Mouse (Mus musculus): ENCODE data around the gene Epb41l4b.

DNA sequence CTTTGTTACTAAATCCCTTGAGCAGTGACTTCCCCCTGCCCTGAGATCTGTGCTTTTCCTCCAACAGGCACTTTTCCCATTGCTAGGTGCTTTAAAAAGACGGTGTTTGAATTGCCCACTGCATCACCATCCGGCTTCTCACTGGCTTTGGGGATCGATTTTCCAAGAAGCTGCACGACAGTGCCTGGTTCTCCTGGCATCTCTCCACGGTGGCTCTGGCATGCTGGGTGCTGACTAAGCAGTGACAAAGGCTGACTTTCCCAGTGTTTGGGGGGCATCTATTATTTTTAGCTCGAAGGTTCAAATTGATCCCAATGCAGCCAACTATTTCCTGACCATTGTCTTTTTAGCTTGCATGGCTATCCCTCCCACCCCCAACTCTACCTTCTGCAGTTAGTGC is 94.7 kb downstream of the Epb41l4b start:
- no peak for TF ChIP-seq CTCF (IDR thresholded peaks at IDR 0.05; ENCODE audit: borderline replicate concordance, control insufficient read depth, extremely low read depth, insufficient read depth, low read length, poor library complexity)
- TF ChIP-seq POLR2A (IDR thresholded peaks at IDR 0.05; ENCODE audit: control insufficient read depth, extremely low read depth, insufficient read depth, low read length, poor library complexity), result no peak

All from thymus, adult 2 months (tissue).